ENCODE assay signal across 19 mouse cellular contexts in genomic region chr5:123510160-123510559, GRCm38 (mm10). TPM values are rescaled to one million over a fixed set of nuclear protein-coding genes. Genes with fewer than 3 reads are reported as not detected.
DNase-seq lines count a peak whose midpoint lies in the region; ATAC-seq lines count a peak whose summit lies in the region.
"Had no signal": no experiment of that assay in that cellular context is flagged by ENCODE, and none has a peak within 500 bp of the region (broad histone marks: within the 10 kb centered on the region; RNA-seq: fewer than 3 reads in every experiment).

TSS of gene B3gnt4 (plus strand) at chr5:123510460.

- H3K4me3 ChIP-seq in forebrain, embryonic 10.5 days, result peak within 1 kb of the TSS; percentile 66
- no peak within 1 kb of the TSS for H3K4me3 ChIP-seq in forebrain, embryonic 14.5 days (ENCODE audit: low read depth, low read length)
- no peak within 1 kb of the TSS for H3K4me3 ChIP-seq in hindbrain, embryonic 15.5 days
- no peak within 1 kb of the TSS for H3K4me3 ChIP-seq in midbrain, embryonic 15.5 days
- H3K4me3 ChIP-seq: erythroblast, embryonic 14.5 days had no signal

- no peak for ATAC-seq in forebrain, embryonic 14.5 days
- no peak for ATAC-seq in hindbrain, embryonic 15.5 days (ENCODE audit: low FRiP score, low read depth)
- ATAC-seq in midbrain, embryonic 15.5 days (replicated peaks), result no peak
- ATAC-seq in megakaryocyte progenitor cell, adult 5-6 weeks (replicated peaks; ENCODE audit: poor library complexity), result no peak
- ATAC-seq: intestine, embryonic 15.5 days had no signal

- peaks cover 41% of the 10 kb centered on the region for H3K27me3 ChIP-seq in forebrain, embryonic 10.5 days (ENCODE audit: poor library complexity, severe bottlenecking)
- no peaks in the 10 kb centered on the region for H3K27me3 ChIP-seq in forebrain, embryonic 14.5 days (replicated peaks; ENCODE audit: control insufficient read depth, insufficient read depth, low read length)
- 0 out of 2 replicates have a peak, but pooled peaks cover 3% of the 10 kb centered on the region for H3K27me3 ChIP-seq in hindbrain, embryonic 15.5 days
- H3K27me3 ChIP-seq in midbrain, embryonic 15.5 days (replicated peaks), result peaks cover 7% of the 10 kb centered on the region; the same call in 1 of the 2 replicates

- no peak within 1 kb of the TSS for H3K9ac ChIP-seq in forebrain, embryonic 14.5 days (ENCODE audit: low read length)
- H3K9ac ChIP-seq in hindbrain, embryonic 15.5 days, result no peak within 1 kb of the TSS
- no peak within 1 kb of the TSS for H3K9ac ChIP-seq in midbrain, embryonic 15.5 days
- H3K9ac ChIP-seq: intestine, embryonic 15.5 days had no signal

- no peaks in the 10 kb centered on the region for H3K9me3 ChIP-seq in forebrain, embryonic 10.5 days
- H3K9me3 ChIP-seq in forebrain, embryonic 14.5 days (replicated peaks; ENCODE audit: control insufficient read depth, low read length), result no peaks in the 10 kb centered on the region
- H3K9me3 ChIP-seq in hindbrain, embryonic 15.5 days, result no peaks in the 10 kb centered on the region
- no peaks in the 10 kb centered on the region for H3K9me3 ChIP-seq in midbrain, embryonic 15.5 days
- H3K9me3 ChIP-seq: intestine, embryonic 15.5 days; kidney, embryonic 15.5 days; liver, embryonic 13.5 days had no signal

- H3K4me2 ChIP-seq in forebrain, embryonic 14.5 days (ENCODE audit: low read length), result peak within 1 kb of the TSS; percentile 81; the same call in 1 of the 2 replicates
- H3K4me2 ChIP-seq in hindbrain, embryonic 15.5 days, result peak within 1 kb of the TSS; percentile 86
- peak within 1 kb of the TSS; percentile 66 for H3K4me2 ChIP-seq in midbrain, embryonic 15.5 days

- peaks cover 23% of the 10 kb centered on the region for H3K4me1 ChIP-seq in forebrain, embryonic 10.5 days
- peaks cover 4% of the 10 kb centered on the region for H3K4me1 ChIP-seq in forebrain, embryonic 14.5 days (ENCODE audit: control insufficient read depth, insufficient read depth, low read length)
- H3K4me1 ChIP-seq in hindbrain, embryonic 15.5 days (replicated peaks), result peaks cover 18% of the 10 kb centered on the region
- peaks cover 14% of the 10 kb centered on the region for H3K4me1 ChIP-seq in midbrain, embryonic 15.5 days

- 90% methylated on average over 5 of the region's 5 CpGs for WGBS in forebrain, embryonic 10.5 days
- WGBS in forebrain, embryonic 14.5 days, result 90% methylated on average over 5 of the region's 5 CpGs
- 88% methylated on average over 5 of the region's 5 CpGs for WGBS in hindbrain, embryonic 15.5 days
- 87% methylated on average over 5 of the region's 5 CpGs for WGBS in midbrain, embryonic 15.5 days

- H3K36me3 ChIP-seq in forebrain, embryonic 10.5 days (replicated peaks), result peaks cover 42% of the 10 kb centered on the region
- peaks cover 34% of the 10 kb centered on the region for H3K36me3 ChIP-seq in forebrain, embryonic 14.5 days (ENCODE audit: control insufficient read depth, insufficient read depth, low read length)
- H3K36me3 ChIP-seq in hindbrain, embryonic 15.5 days, result peaks cover 10% of the 10 kb centered on the region; the same call in 1 of the 2 replicates
- peaks cover 13% of the 10 kb centered on the region; the same call in 1 of the 2 replicates for H3K36me3 ChIP-seq in midbrain, embryonic 15.5 days (replicated peaks)

- no peak within 1 kb of the TSS for H3K27ac ChIP-seq in forebrain, embryonic 10.5 days
- H3K27ac ChIP-seq in forebrain, embryonic 14.5 days (ENCODE audit: low read depth, low read length), result no peak within 1 kb of the TSS
- H3K27ac ChIP-seq in hindbrain, embryonic 15.5 days (replicated peaks), result no peak within 1 kb of the TSS
- no peak within 1 kb of the TSS for H3K27ac ChIP-seq in midbrain, embryonic 15.5 days
- H3K27ac ChIP-seq: intestine, embryonic 15.5 days; kidney, embryonic 15.5 days; liver, embryonic 13.5 days had no signal

- DNase-seq in forebrain, embryonic 10.5 days (ENCODE audit: extremely low spot score, low spot score), result no peak
- DNase-seq in forebrain, embryonic 14.5 days (ENCODE audit: low spot score), result no peak
- no peak for DNase-seq in adrenal gland, adult 2 months
- DNase-seq in cerebellum, adult 11-12 months, result no peak
- no peak for DNase-seq in heart, adult 9 months (ENCODE audit: low spot score in 2 of 2)
- DNase-seq: adrenal gland, postnatal 36 days; cerebellum, adult 9-11 months; gastrocnemius, postnatal 10 days; heart, postnatal 10 days; layer of hippocampus, adult 9-11 months; liver, embryonic 13.5 days; thymus, postnatal 4 days had no signal

RNA-seq across cellular contexts. Expression of gene B3gnt4, which starts in this region (rescaled TPM):
- 1.1 and 1.7 TPM in 2 replicates for polyA plus RNA-seq in forebrain, embryonic 10.5 days (2016; fragmentation: Nextera tagmentation; extraction: Ambion mirVana)
- 1.6 and 2.3 TPM in 2 replicates for polyA plus RNA-seq in forebrain, embryonic 14.5 days (2014; fragmentation: Nextera tagmentation; extraction: Ambion mirVana)
- 0.76 and 1.3 TPM in 2 replicates for polyA plus RNA-seq in hindbrain, embryonic 15.5 days (2015; fragmentation: Nextera tagmentation; extraction: Ambion mirVana)
- 1.0 and 1.3 TPM in 2 replicates for polyA plus RNA-seq in midbrain, embryonic 15.5 days (2015; fragmentation: Nextera tagmentation; extraction: Ambion mirVana)
- total RNA-seq in megakaryocyte progenitor cell, adult 5-6 weeks (2015), result 0.15 TPM in 1 of 2 replicates, not detected in the other
- total RNA-seq in megakaryocyte progenitor cell, adult 5-6 weeks (2017), result not detected in 2 replicates
- total RNA-seq in adrenal gland, adult 2 months (2021), result under 1 TPM in 1 of 2 experiments, not detected in 1; 0.93 TPM
- 0.18 and 0.56 TPM in 2 replicates for polyA plus RNA-seq in adrenal gland, adult 2 months (2012; rRNA removed)
- total RNA-seq: gastrocnemius, postnatal 10 days; heart, adult 8-10 months; heart, postnatal 10 days had no signal
- polyA plus RNA-seq: erythroblast, embryonic 14.5 days had no signal
